Mouse (Mus musculus): ENCODE results near the gene Cnih3. TPM values are rescaled to one million over a fixed set of nuclear protein-coding genes. Genes with fewer than 3 reads are reported as not detected.

The Cnih3 gene
- polyA plus RNA-seq, 1 experiment from 2014 or later: 1.6 TPM

GRCm38 (mm10) chr1:181467321-181467670 is 114.9 kb downstream of the Cnih3 start:
- peaks cover 15% of the 10 kb centered on the region for H3K9me3 ChIP-seq (ENCODE audit: control insufficient read depth, low read length)
- no peak overlapping the region for H3K4me3 ChIP-seq (ENCODE audit: low read depth, low read length)
- 91% methylated on average over 6 of the region's 6 CpGs for WGBS
- H3K27me3 ChIP-seq (replicated peaks; ENCODE audit: control insufficient read depth, insufficient read depth, low read length): no peaks in the 10 kb centered on the region
- DNase-seq (ENCODE audit: low spot score) (no peak), ATAC-seq (ENCODE audit: low read depth) (no peak)
- no peak overlapping the region for H3K4me2 ChIP-seq (ENCODE audit: low read depth, low read length)
- peaks cover 8% of the 10 kb centered on the region; the same call in 1 of the 2 replicates for H3K4me1 ChIP-seq (ENCODE audit: control insufficient read depth, insufficient read depth, low read length)
- H3K9ac ChIP-seq (ENCODE audit: low read depth, low read length): no peak overlapping the region
- no peaks in the 10 kb centered on the region for H3K36me3 ChIP-seq (ENCODE audit: control insufficient read depth, insufficient read depth, low read length)
- no peak overlapping the region for H3K27ac ChIP-seq (replicated peaks; ENCODE audit: low read depth, low read length)

DNA sequence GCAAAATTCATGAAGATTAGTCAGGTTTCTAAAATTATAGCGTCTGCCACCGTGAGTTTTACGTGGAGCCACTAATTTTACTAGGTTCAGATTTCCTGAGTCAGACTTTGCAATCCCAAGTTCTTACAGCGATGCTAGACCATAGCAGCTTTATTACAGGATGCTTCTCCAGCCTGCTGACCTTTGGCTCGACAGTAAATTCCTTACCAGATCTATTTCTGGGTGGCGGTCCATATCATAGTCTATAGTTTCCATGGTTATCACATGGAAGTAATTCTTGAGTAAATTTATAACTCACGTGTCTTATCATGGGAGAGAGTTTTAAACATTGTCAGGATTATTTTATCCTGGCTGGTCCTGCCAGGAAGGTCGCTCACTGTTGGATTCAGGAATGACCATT is 117.0 kb downstream of the Cnih3 start:
- ATAC-seq (ENCODE audit: low read depth) (no peak), DNase-seq (ENCODE audit: low spot score) (no peak)
- Histone ChIP-seq H3K9me3 (ENCODE audit: control insufficient read depth, low read length) (peaks cover 15% of the 10 kb centered on the region), H3K36me3 (ENCODE audit: control insufficient read depth, insufficient read depth, low read length) (no peaks in the 10 kb centered on the region), H3K9ac (ENCODE audit: low read depth, low read length) (no peak overlapping the region), H3K4me3 (ENCODE audit: low read depth, low read length) (no peak overlapping the region), H3K27ac (replicated peaks; ENCODE audit: low read depth, low read length) (no peak overlapping the region), H3K27me3 (replicated peaks; ENCODE audit: control insufficient read depth, insufficient read depth, low read length) (no peaks in the 10 kb centered on the region), H3K4me1 (ENCODE audit: control insufficient read depth, insufficient read depth, low read length) (peaks cover 8% of the 10 kb centered on the region; the same call in 1 of the 2 replicates), H3K4me2 (ENCODE audit: low read depth, low read length) (no peak overlapping the region)
- 61% methylated on average over 8 of the region's 8 CpGs for WGBS

DNA sequence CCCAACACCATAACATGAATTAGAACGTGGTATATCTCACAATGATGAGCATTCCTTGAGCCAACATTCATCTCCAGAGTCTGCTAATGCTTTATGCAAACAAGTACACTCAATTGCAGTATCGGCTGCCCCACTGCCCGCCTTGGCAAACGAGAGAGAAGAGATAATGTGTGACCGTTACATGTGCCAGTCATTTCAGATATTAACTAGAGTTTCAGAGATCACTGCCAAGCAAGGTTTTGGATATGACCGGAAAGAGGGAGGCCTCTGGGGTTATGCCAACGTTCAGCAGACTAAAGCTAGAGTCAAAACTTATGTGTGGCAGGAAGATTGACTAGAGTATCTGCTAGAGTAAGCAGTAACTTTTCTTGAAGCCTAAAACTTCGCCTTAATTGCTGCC is 123.7 kb downstream of the Cnih3 start:
- 84% methylated on average over 8 of the region's 8 CpGs for WGBS
- Histone ChIP-seq H3K36me3 (ENCODE audit: control insufficient read depth, insufficient read depth, low read length) (no peaks in the 10 kb centered on the region), H3K4me3 (ENCODE audit: low read depth, low read length) (no peak overlapping the region), H3K4me1 (ENCODE audit: control insufficient read depth, insufficient read depth, low read length) (no peaks in the 10 kb centered on the region), H3K9me3 (ENCODE audit: control insufficient read depth, low read length) (peaks cover 7% of the 10 kb centered on the region), H3K27me3 (replicated peaks; ENCODE audit: control insufficient read depth, insufficient read depth, low read length) (no peaks in the 10 kb centered on the region), H3K27ac (replicated peaks; ENCODE audit: low read depth, low read length) (no peak overlapping the region), H3K9ac (ENCODE audit: low read depth, low read length) (no peak overlapping the region), H3K4me2 (ENCODE audit: low read depth, low read length) (no peak overlapping the region)
- ATAC-seq (ENCODE audit: low read depth): no peak
- no peak for DNase-seq (ENCODE audit: low spot score)

GRCm38 (mm10) chr1:181476557-181476956 is 124.1 kb downstream of the Cnih3 start:
- H3K27me3 ChIP-seq (replicated peaks; ENCODE audit: control insufficient read depth, insufficient read depth, low read length): no peaks in the 10 kb centered on the region
- peaks cover 2% of the 10 kb centered on the region for H3K9me3 ChIP-seq (ENCODE audit: control insufficient read depth, low read length)
- no peak overlapping the region for H3K4me3 ChIP-seq (ENCODE audit: low read depth, low read length)
- H3K27ac ChIP-seq (replicated peaks; ENCODE audit: low read depth, low read length): no peak overlapping the region
- WGBS: 62% methylated on average over 6 of the region's 6 CpGs
- no peaks in the 10 kb centered on the region for H3K36me3 ChIP-seq (ENCODE audit: control insufficient read depth, insufficient read depth, low read length)
- ATAC-seq (ENCODE audit: low read depth) (no peak), DNase-seq (ENCODE audit: low spot score) (no peak)
- H3K4me1 ChIP-seq (ENCODE audit: control insufficient read depth, insufficient read depth, low read length): no peaks in the 10 kb centered on the region
- H3K4me2 ChIP-seq (ENCODE audit: low read depth, low read length): no peak overlapping the region
- H3K9ac ChIP-seq (ENCODE audit: low read depth, low read length): no peak overlapping the region

- Histone ChIP-seq H3K9ac (ENCODE audit: low read depth, low read length) (no peak overlapping the region), H3K9me3 (ENCODE audit: control insufficient read depth, low read length) (no peaks in the 10 kb centered on the region), H3K36me3 (ENCODE audit: control insufficient read depth, insufficient read depth, low read length) (no peaks in the 10 kb centered on the region), H3K27ac (replicated peaks; ENCODE audit: low read depth, low read length) (no peak overlapping the region), H3K4me1 (ENCODE audit: control insufficient read depth, insufficient read depth, low read length) (no peaks in the 10 kb centered on the region), H3K27me3 (replicated peaks; ENCODE audit: control insufficient read depth, insufficient read depth, low read length) (no peaks in the 10 kb centered on the region), H3K4me3 (ENCODE audit: low read depth, low read length) (no peak overlapping the region), H3K4me2 (ENCODE audit: low read depth, low read length) (no peak overlapping the region)
- DNase-seq (ENCODE audit: low spot score): no peak
- no peak for ATAC-seq (ENCODE audit: low read depth)
- 65% methylated on average over 5 of the region's 5 CpGs for WGBS
Observed at GRCm38 (mm10) chr1:181484696-181485095, 132.3 kb downstream of the Cnih3 start.

- H3K4me1 ChIP-seq (ENCODE audit: control insufficient read depth, insufficient read depth, low read length): no peaks in the 10 kb centered on the region
- no peak overlapping the region for H3K4me3 ChIP-seq (ENCODE audit: low read depth, low read length)
- DNase-seq (ENCODE audit: low spot score): no peak
- H3K36me3 ChIP-seq (ENCODE audit: control insufficient read depth, insufficient read depth, low read length): no peaks in the 10 kb centered on the region
- 91% methylated on average over 2 of the region's 2 CpGs for WGBS
- H3K9me3 ChIP-seq (ENCODE audit: control insufficient read depth, low read length): no peaks in the 10 kb centered on the region
- H3K9ac ChIP-seq (ENCODE audit: low read depth, low read length): no peak overlapping the region
- no peaks in the 10 kb centered on the region for H3K27me3 ChIP-seq (replicated peaks; ENCODE audit: control insufficient read depth, insufficient read depth, low read length)
- no peak for ATAC-seq (ENCODE audit: low read depth)
- no peak overlapping the region for H3K4me2 ChIP-seq (ENCODE audit: low read depth, low read length)
- H3K27ac ChIP-seq (replicated peaks; ENCODE audit: low read depth, low read length): no peak overlapping the region
Observed at GRCm38 (mm10) chr1:181503471-181503870, 151.0 kb downstream of the Cnih3 start.

DNA sequence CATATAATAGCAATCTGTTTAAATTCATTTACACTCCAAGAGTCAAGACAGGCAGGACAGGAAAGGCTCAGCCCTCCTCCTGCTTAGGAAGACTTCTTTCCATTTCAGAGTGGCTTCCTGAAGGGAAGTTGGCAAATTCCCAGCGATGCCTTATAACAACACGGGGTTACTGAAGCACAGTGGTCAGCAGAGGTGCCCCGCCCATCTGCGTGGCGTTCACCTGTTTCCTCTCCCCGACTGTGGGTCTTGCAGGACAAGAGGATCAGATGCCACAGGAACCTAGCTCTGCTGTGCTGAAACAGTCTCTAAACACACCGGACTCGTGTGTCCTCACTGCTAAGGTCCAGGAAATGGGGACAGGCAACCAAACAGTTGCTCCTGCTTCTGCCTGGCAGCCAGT is 152.9 kb downstream of the Cnih3 start:
- Histone ChIP-seq H3K4me3 (ENCODE audit: low read depth, low read length) (no peak overlapping the region), H3K36me3 (ENCODE audit: control insufficient read depth, insufficient read depth, low read length) (no peaks in the 10 kb centered on the region), H3K9me3 (ENCODE audit: control insufficient read depth, low read length) (no peaks in the 10 kb centered on the region), H3K4me2 (ENCODE audit: low read depth, low read length) (no peak overlapping the region), H3K4me1 (ENCODE audit: control insufficient read depth, insufficient read depth, low read length) (no peaks in the 10 kb centered on the region; the same call in 1 of the 2 replicates), H3K27me3 (replicated peaks; ENCODE audit: control insufficient read depth, insufficient read depth, low read length) (no peaks in the 10 kb centered on the region), H3K9ac (ENCODE audit: low read depth, low read length) (no peak overlapping the region), H3K27ac (replicated peaks; ENCODE audit: low read depth, low read length) (no peak overlapping the region)
- ATAC-seq (ENCODE audit: low read depth) (no peak), DNase-seq (ENCODE audit: low spot score) (peak; percentile 34)
- WGBS: 45% methylated on average over 8 of the region's 8 CpGs

Other genes starting within 250 kb of the Cnih3 start
- gene Nvl, start 208.4 kb upstream of the Cnih3 start, polyA plus RNA-seq (2014; fragmentation: Nextera tagmentation; extraction: Ambion mirVana): 28.7 and 33.8 TPM in 2 replicates
- gene Cnih4, start 207.9 kb upstream of the Cnih3 start, polyA plus RNA-seq (2014; fragmentation: Nextera tagmentation; extraction: Ambion mirVana): 89.8 and 101 TPM in 2 replicates
- gene Wdr26, start 140.6 kb upstream of the Cnih3 start, polyA plus RNA-seq (2014; fragmentation: Nextera tagmentation; extraction: Ambion mirVana): 41.7 and 50.8 TPM in 2 replicates
- 0.10 and 0.36 TPM in 2 replicates for gene Ccdc121, start 158.8 kb downstream of the Cnih3 start, polyA plus RNA-seq (2014; fragmentation: Nextera tagmentation; extraction: Ambion mirVana)
- gene Dnah14, start 223.9 kb downstream of the Cnih3 start, polyA plus RNA-seq (2014; fragmentation: Nextera tagmentation; extraction: Ambion mirVana): 1.7 and 1.8 TPM in 2 replicates